Mouse (Mus musculus) R1 (cell line): ENCODE data around the gene Pla2g5.
A peak's percentile ranks its signal among the peaks of the same experiment; 100 is the strongest.

Source experiments
- DNase-seq: peaks from one replicate; pipeline ENCODE4 v3.0.0-alpha.2; 2018; ENCODE audit warnings: low read depth, low spot score

Pla2g5 gene

DNA sequence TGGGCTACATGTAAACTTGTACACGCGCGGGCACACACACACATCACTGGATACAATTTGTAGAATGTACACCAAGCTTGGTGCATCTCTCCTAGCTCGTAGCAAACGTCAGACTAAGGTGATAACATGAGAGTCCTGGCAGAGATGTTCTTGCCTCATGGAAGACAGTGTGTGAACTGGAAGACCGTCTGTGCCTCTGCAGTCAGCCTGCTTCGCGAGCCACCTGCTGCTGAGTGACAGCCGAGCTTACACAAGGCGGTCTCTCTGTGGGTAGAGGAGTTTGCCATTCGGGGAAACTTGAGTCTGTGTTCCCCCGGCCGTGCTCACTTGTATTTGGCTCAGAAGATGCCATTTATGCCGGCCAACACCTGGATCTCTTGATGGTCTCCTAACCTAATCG, 4.8 kb downstream of the Pla2g5 start:
- DNase-seq: no peak

DNA sequence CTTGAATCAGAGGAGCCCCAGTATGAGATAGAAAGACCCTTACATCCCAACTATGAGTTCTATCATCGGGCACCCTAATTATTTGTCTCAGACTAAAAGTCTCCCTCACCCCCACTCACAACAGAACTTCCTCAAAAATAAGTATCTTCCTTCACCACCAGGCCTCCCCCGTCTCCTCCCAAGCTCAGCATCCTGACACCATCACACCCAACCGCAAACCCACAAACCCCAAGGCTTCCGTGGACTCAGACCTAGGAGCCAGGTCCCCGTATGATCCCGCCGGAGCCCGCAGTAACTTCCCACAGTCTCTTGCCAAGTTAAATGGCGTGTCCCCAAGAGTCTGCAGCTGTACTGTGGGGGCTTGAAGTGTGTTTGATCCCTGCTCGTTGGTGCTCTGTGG, 5.7 kb downstream of the Pla2g5 start:
- DNase-seq: no peak

GRCm38 (mm10) chr4:138856491-138856890, 6.8 kb downstream of the Pla2g5 start:
- DNase-seq: peak; percentile 95

GRCm38 (mm10) chr4:138855092-138855632, 8.1 kb downstream of the Pla2g5 start:
- DNase-seq: no peak

GRCm38 (mm10) chr4:138852961-138853360, 10.3 kb downstream of the Pla2g5 start:
- no peak for DNase-seq

DNA sequence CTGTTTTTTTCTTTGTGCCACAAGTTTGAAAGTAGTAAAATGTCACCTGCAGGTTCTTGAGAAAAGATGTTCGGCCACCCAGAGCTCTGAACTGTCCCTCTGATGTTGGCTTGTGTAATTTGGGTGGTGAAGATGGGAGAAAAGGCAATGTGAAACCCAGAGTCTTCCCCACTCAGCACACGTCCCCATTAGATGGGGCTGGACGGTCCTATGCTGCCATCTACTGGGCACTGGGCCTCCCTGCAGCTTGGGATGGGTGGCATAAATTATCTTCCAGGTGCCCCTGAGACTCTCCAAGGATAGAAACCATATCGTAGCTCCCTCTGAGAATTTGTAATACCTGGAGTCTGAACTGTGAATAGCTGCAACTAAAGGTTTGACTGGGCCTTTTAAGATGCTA, 11.8 kb downstream of the Pla2g5 start:
- DNase-seq: peak; percentile 65

DNA sequence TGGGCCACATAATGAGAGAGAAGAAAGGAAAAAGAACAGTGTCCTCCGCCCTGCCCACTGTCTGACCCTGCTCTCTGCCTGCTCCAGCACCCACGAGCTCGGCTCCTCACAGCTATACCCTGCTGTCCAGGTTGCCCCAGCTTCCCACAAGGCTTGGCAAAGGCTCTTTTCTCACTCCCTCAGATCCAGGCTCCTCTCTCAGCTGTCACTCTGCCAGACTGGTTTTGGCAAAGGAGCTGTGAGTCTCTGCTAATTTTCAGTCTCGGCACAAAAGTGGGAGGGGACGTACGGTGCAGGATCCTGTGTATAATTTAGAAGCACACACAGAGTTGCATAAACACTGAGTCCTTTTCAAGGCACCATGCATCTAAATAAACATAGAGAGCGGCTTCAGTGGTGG, 21.9 kb downstream of the Pla2g5 start:
- no peak for DNase-seq

DNA sequence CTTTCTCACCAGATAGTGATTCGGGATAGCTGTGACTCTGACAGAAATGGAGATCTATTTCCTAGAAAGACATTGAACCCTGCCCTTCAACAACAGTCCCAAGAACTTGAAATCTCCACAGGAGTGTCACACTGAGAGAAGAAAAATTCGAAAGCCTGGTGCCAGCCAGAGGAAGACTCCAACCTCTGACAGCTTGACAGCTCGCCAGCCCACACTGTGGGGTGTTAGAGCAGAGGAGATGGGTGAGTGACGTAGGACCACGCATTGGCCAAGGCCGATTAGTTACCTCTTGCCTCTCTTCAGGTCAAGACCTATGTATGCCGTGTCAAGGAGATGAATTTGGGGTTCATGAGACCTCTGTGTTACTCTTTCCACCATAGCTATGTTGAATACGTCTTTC, 22.6 kb downstream of the Pla2g5 start:
- no peak for DNase-seq

GRCm38 (mm10) chr4:138839806-138840205, 23.5 kb downstream of the Pla2g5 start:
- DNase-seq: no peak

- no peak for DNase-seq
Observed at GRCm38 (mm10) chr4:138827147-138827546, 36.1 kb downstream of the Pla2g5 start.

DNA sequence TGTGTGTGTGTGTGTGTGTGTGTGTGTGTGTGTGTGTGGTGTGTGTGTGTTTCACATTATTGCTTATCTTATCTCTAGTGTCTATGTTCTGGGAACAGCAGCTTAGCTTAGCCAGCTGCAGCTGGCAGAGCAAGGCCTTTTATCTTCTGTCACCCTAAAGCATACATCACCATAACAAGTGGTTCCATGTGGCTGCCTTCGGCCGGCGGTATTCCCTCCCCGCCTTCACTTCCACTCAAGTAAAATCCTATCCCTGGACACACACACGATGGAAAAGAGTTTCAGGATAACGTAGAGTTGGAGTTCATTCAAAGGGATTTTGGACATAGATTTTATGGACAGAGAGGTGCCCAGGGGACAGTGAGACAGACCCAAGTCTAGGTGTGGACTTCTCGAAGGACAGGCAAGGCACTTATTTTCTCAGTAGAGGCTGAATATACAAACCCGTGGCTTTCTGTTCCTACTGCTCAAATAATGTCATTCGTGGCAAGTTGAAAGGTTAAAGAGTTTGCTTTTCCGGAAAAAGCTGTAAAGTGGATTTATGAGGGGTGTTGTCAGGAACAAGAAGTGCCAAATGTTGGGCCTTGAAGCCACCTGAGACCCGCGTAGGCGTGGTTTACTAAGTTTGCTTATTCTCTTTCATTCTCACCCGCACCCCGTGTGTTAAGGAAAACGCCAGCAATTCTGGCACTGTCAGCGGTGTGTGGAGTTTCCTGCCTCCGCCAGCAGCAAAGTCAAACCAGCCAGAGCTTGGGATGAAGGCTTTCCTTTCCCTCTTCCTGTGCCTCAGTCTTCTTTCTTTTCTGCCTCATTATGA, 37.3 kb downstream of the Pla2g5 start:
- DNase-seq: no peak

DNA sequence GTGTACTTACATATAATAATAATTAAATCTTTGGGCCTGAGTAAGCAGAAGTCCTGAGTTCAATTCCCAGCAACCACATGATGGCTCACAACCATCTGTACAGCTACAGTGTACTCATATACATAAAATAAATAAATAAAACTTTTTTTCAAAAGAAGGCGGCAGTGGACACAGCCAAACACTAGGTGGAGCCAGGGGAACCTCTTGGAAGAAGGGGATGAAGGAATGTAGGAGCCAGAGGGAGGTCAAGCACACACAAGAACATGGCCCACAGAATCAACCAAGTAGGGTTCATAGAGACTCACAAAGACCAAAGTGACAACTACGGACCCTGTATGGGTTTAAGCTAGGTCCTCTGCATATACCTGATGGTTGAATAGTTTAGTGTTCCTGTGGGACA, 38.6 kb downstream of the Pla2g5 start:
- DNase-seq: peak; percentile 70

DNA sequence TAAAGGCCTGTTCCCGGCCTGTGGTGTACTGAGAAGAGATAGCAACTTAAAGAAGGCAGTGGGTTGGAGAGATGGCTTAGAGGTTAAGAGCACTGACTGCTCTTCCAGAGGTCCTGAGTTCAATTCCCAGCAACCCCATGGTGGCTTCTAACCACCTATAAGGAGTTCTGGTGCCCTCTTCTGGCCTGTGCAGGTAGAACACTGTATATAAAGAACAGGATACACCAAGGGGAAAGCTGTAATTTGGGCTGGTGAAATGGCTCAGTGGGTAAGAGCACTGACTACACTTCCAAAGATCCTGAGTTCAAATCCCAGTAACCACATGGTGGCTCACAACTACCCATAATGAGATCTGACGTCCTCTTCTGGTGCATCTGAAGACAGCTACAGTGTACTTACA, 39.1 kb downstream of the Pla2g5 start:
- DNase-seq: peak; percentile 75

DNA sequence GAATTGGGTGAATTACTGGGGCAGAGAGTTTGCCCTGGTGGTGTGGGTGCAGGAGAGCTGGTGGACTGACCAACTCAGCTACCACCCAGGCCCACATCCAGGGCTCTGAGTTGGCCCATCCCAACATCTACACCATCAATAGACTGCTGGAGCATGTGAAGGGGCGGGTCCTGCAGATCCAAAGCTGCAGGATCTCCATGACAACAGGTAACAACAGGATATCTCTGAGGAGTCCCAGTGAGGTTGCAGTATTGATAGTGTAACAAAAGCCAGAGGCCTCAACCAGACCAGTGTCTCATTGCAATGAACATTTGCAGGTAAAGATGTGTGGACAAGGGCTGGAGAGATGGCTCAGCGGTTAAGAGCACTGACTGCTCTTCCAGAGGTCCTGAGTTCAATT, 42.2 kb downstream of the Pla2g5 start:
- DNase-seq: peak; percentile 82

DNA sequence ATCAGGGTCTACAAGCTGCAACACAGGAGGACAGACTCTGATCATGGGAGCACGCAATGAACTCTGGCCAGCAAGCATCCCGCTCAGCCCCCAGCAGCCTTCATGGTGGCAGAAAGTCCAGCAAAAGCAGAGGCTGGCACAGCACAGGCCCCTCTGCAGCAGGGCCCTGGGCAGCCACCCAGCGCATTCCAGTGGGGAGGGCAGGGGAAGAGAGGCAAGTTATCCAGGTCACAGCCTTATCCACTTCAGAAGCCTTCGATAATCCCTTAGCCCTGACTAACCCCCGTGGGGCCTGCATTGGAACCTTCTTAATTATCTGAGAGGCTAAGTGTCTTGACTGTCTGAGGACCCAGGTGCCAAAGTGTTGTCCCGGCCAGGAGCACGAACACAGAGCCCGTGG, 44.2 kb downstream of the Pla2g5 start:
- DNase-seq: no peak

- no peak for DNase-seq
Observed at GRCm38 (mm10) chr4:138817736-138818135, 45.5 kb downstream of the Pla2g5 start.

DNA sequence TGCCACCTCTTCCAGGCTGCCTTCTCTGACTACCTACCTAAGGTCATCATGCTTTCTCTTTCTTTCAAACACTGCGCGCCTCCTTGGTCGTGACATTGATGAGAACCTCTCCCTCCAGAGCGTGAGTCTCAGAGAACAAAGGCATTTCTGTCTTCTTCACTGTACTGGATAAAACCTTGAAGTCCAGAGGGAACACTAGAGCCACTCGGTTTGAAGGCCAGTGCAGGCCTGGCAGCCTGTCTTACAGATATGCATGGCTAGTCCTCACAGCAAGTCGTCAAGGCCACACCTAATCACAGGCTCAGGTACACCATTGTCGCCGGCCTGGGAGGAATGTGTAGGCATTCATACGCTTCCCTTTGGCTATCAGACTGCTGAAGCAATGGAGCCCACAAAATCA, 47.1 kb downstream of the Pla2g5 start:
- peak; percentile 74 for DNase-seq

- no peak for DNase-seq
Observed at GRCm38 (mm10) chr4:138806920-138807541, 56.3 kb downstream of the Pla2g5 start.

- DNase-seq: no peak
Observed at GRCm38 (mm10) chr4:138806160-138806559, 57.1 kb downstream of the Pla2g5 start.

GRCm38 (mm10) chr4:138805248-138805647, 58.0 kb downstream of the Pla2g5 start:
- peak; percentile 46 for DNase-seq

DNA sequence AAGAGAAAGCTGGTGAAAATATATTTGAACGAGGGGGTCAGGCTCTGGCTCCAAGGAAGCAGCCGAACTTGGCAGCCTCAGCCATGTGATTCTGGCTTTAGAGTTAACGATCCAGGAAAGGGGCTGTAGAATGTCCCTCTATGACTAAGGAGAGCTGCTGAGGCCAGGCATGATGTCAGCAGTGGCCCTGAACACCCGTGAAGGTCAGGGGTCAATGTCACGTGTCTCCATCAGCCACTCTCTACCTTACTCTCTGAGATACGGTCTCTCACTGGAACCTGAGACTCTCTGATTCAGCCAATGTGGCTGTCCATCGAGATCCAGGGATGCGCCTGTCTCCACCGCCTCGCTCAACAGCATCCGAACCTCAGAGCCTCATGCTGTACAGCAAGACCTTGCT, 60.4 kb downstream of the Pla2g5 start:
- DNase-seq: no peak

DNA sequence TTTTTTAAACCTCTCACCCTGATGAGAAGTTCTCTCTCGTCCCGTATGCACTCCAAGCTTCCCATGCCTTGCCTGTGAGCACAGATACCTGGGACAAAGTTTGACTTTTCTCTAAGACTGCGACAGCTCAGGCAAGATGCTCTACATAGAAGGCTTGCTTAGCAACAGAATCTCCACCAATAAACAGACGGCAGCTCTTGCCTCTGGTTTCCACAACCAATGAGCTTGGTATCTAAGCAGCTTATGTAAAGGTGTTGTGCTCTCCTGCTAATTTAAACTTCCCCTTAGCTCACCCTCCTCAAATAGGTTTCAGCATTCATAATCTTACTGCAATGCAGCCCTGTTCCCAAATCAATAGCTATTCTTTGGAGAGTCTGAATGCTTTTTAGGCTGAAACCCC, 61.7 kb downstream of the Pla2g5 start:
- no peak for DNase-seq

DNA sequence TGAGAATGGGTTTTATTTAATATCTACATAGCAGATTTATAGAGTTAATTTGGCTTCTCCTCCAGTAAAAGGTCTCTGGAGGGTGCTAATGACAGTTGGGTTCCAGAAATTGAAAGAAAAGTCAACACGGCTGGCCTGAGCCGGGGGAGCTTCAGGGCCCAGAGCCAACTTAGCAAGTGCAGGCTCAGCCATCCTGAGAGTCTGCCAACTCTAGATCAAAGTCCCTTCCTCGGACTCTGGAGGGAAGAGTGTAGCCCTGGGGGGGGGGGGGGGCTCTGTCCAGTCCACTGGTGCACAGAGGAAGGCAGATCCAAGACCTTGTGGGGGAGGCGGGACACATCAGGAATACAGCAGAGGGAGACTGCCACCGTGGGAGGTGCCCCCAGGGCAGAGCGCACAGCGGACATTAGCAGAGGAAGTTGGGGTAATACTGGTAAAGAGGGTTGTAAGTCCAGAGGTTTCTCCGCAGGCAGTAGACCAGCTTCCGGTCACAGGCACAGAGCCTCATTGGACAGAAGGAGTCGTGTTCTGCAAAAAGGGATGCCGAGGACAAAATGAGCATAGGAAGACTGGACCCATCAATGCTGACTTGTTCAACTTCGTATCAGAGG, 63.0 kb downstream of the Pla2g5 start:
- no peak for DNase-seq
